Mouse (Mus musculus) kidney, postnatal 36 days (tissue): ENCODE measurements around the gene Timm17b.

Experiments
- DNase-seq, 2 experiments: peaks; one replicate each; pipeline ENCODE4 v3.0.0; 2021 to 2022; ENCODE audit warnings: mixed read lengths in 2 of 2

Gene Timm17b

DNA sequence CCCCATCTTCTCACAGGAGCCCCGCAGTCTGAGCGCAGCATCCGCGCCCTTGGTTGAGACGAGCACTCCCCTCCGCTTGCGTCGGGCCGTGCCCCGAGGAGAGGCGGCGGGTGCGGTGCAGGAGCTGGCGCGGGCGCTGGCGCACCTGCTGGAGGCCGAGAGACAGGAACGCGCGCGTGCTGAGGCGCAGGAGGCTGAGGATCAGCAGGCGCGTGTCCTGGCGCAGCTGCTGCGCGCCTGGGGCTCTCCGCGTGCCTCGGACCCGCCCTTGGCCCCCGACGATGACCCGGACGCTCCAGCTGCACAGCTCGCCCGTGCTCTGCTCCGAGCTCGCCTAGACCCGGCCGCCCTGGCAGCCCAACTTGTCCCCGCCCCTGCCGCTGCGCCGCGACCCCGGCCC is 22.9 kb downstream of the Timm17b start:
- peak in 1 of 2 experiments; percentile 14 for DNase-seq

DNA sequence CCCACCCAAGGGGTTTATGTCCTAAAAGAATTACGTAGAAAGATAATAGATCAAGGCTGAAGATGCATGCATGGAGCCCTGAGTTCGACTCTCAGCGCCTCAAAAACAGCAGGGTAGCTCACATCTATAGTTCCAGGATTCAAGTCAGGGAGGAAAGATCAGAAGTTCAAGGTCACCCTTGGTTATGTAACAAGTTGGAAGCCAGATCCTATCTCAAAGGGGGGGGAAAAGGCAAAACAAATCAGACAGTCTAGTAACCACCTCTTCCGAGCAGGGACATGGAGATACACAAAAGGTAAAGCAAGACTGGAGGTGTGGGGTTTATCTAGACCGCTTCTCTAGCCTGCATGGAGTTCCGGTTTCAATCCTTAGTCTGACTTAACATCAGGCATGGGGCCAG is 27.1 kb downstream of the Timm17b start:
- no peak for DNase-seq

DNA sequence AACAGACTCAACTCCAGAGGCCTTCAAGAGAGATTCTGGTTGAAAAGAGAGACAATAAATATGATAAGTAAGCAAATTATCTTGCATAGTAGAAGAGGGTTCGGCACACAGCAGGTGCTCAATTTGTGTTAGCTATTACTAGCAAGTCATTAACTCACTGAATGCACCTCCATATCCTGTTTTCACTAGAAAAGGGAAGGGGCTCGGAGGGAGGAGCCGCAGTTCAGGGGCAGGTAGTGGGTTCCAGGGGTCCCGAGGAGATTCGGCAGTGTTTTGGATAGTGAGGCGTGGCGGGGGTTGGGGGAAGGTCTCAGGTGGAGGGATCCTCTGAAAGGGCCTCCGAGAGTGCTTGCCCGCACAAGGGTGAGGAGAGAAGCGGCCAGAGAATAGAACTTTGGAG is 28.0 kb downstream of the Timm17b start:
- DNase-seq, result no peak

DNA sequence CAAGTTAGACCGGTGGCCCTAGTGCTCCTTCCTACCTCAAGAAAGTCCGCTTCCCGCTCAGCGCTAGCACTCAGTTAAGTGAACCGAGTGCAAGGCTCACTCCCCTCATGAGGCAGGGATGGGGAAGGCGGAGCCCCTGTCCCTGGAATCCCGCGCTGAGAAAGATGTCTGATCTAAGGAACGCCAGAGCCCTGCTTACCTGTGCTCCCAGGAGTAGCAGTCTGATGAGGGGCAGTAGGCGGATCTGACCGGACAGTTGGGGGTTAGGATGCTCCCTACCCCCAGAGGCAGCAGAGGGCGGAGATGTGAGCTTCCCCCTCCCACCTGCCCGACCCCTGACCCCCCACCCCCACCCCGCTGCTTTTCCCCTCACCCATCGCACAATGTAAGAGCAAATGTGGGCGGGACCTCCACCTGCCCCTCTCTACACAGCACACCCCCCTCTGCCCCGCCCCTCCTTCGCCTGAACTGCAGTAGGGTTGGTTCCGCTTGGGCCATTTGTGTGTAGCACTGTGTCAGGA is 29.2 kb downstream of the Timm17b start, which contains the start of gene Eras:
Gene Eras (minus strand): TSS at position 338 of the 521 bp plus-strand sequence.
- DNase-seq, result no peak

DNA sequence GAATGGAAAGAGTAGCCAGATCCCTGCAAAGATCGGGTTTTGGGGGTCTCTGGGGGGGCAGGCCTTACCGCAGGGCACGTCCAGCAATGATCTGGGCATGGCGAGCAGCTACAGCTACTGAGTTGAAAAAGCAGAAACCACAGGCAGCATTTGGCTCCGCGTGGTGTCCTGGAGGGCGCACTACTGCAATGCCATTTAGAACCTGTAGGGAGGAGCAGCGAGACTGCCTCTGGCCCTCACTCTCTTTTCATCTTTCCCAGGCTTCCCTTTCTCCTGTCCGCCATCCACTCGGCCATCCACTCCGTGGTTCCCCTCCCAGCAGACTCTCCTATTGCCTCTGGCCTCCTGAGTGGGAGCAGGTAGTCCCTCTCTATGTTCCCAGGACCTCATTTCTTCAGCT is 37.7 kb downstream of the Timm17b start:
- peak in 1 of 2 experiments; percentile 4 for DNase-seq

DNA sequence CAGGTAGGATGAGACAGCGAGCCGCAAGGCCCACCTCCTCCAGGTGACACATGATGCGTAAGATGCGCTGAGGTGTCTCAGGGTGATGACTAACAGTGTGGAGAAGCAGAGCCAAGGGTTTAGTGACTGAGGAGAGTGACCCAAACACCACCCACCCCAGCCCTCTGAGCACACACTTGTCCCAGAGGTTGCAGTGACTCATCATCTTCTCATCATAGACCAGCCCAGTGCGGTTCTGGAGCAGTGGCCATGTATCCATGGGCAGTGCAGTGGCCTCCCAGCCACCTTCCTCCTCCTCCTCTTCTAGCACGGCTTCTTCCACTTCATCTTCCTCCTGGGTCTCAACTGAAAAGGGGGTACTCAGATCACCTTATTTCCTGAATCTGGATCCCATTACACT is 38.5 kb downstream of the Timm17b start:
- no peak for DNase-seq

DNA sequence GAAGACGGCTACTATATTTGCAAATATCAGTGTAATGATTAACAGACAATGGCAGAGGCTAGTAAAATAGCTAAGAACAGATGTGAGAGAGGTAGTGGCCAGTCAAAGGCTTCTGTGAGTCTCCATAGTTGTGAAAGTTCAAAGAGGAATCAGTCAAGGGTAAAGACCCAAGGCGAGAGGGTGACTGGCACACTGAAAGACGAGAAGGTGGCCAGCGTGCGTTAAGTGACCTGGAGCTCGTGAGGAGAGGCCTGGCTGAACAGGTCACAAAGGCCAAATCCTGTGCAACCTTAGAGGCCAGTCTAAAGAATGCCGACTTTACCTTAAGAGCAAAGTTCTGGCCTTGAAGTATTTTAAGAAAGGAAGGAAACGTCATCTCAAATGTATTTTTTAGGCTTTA is 46.5 kb downstream of the Timm17b start:
- peak; percentile 33 to 44 for DNase-seq

DNA sequence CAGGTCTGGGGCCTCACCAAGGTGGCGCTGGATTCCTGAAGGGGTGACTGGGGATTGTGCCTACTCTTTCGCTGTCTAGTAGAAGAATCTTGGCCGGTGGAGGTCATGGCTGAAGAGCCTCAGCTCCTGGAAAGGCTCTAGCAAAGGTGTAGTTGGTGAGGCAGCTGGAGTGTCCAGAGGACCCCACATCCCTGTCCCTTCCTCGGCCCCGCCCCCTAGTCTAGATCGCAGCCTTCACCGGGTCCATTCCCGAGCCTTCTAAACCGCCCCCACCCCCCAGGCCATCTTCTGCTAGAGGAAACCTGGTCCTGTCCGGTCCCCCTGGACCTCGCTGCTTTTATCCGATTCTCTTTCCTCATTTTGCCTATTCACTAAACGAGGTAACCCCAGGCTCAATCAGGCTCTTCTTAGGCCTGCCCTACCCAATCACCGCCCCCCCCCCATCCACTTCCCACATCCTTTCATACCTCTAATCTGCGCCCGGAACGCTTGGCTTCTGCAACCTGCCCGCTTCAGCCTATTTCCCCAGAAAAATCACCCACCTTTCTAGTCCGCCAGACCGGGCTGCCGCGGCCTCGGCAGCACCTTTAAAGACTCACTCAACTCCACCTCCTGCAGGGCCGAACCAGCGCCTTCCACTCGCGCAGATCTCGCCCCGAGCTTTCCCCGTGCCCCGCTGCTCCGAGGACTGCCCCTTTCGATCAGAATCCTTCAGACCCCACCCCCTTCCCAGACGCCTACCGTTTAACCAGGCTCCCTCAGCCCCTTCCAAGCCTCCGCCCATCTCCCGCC is 48.1 kb downstream of the Timm17b start, which contains the start of gene Hdac6:
Gene Hdac6 (minus strand): TSS at position 782 of the 792 bp plus-strand sequence.
- DNase-seq, result peak; percentile 13 to 48

DNA sequence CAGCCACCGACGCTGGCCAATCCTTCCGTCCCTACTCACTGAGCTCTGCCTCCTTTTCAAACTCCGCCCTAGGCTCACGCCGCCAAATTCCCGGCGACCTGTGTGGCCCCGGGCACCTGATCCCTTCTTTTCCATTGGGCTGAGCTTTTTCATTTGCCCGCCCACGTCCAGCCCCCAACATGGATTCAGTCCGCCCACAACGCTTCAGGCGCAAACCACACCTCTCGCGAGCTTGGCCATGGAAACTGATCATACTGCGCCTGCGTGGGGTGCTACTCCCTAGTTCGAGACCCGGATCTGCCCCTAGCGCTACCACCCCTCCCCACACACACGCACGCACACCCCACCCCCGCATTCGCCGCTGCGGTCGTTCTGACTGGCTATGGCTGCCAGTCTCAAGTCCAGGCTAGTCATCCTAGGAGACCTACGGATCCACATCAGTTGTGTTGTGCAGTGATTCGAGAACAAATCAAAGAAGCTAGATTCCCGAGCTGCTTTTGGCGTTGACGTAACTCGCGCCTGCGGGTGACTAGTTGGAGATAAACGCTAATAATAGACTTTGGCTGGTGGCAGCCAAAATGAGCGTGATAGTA is 48.8 kb downstream of the Timm17b start:
- DNase-seq, result peak; percentile 94 to 95

DNA sequence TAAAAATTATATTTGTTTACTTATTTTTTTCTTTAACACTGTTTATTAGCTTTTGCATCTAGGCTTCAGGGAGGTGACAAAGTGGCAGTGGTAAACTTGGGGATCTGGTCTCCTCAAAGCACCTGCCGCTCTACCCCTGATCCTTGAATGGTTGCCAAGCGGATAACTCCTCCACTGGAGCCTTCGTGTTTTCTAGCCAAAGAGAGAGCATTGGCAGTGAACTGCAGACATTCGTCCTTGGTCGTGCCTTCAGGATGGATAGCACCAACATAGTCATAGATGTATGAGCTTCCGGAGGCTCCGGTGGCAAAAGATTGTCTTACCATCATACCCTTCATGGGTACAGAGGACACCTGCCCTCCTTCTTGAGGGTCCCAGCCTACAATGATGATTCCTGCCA is 50.9 kb downstream of the Timm17b start:
- no peak for DNase-seq
